Mouse (Mus musculus): ENCODE measurements around the gene Gbp2b. TPM values are rescaled to one million over a fixed set of nuclear protein-coding genes. Genes with fewer than 3 reads are reported as not detected.
"Not testable (repeated sequence)": the region's sequence is repeated elsewhere in the genome, so short reads cannot be mapped to it uniquely, and the experiment has no call there.

The Gbp2b gene
- total RNA-seq, 2 experiments from 2014 or later: not detected

- 0 out of 2 replicates have a peak, but pooled peaks have one; percentile 39 for ATAC-seq (replicated peaks; ENCODE audit: low FRiP score, low TSS enrichment, poor library complexity, severe bottlenecking)
These were observed 25.0 kb downstream of the Gbp2b start for GRCm38 (mm10) chr3:142619606-142620005.

- peak; percentile 50 for ATAC-seq (replicated peaks; ENCODE audit: low FRiP score, low TSS enrichment, poor library complexity, severe bottlenecking)
These were observed 25.7 kb downstream of the Gbp2b start, which contains the start of gene Gbp2 for GRCm38 (mm10) chr3:142620111-142620955. Gbp2 (plus strand) TSS chr3:142620602.

GRCm38 (mm10) chr3:142620956-142621562, 26.4 kb downstream of the Gbp2b start:
- ATAC-seq (replicated peaks; ENCODE audit: low FRiP score, low TSS enrichment, poor library complexity, severe bottlenecking): peak; percentile 83

- no peak for ATAC-seq (replicated peaks; ENCODE audit: low FRiP score, low TSS enrichment, poor library complexity, severe bottlenecking)
These were observed 35.7 kb downstream of the Gbp2b start for GRCm38 (mm10) chr3:142630385-142630784.

GRCm38 (mm10) chr3:142640201-142640600, 45.6 kb downstream of the Gbp2b start:
- peak; percentile 88 for ATAC-seq (replicated peaks; ENCODE audit: low FRiP score, low TSS enrichment, poor library complexity, severe bottlenecking)

GRCm38 (mm10) chr3:142645949-142646348, 51.3 kb downstream of the Gbp2b start:
- peak; percentile 81; the same call in 1 of the 2 replicates for ATAC-seq (replicated peaks; ENCODE audit: low FRiP score, low TSS enrichment, poor library complexity, severe bottlenecking)

GRCm38 (mm10) chr3:142647836-142648235, 53.2 kb downstream of the Gbp2b start:
- not testable (repeated sequence) for ATAC-seq (replicated peaks; ENCODE audit: low FRiP score, low TSS enrichment, poor library complexity, severe bottlenecking)

GRCm38 (mm10) chr3:142650205-142650604, 55.6 kb downstream of the Gbp2b start:
- ATAC-seq (replicated peaks; ENCODE audit: low FRiP score, low TSS enrichment, poor library complexity, severe bottlenecking): no peak

GRCm38 (mm10) chr3:142664723-142665122, 70.1 kb downstream of the Gbp2b start:
- no peak for ATAC-seq (replicated peaks; ENCODE audit: low FRiP score, low TSS enrichment, poor library complexity, severe bottlenecking)

Other genes with a start within 250 kb of the Gbp2b start
- 20.0 and 24.0 TPM in 2 replicates for gene Pdlim5, start 199.2 kb upstream of the Gbp2b start, total RNA-seq (2014; fragmentation: Nextera tagmentation)
- 13.2 and 17.9 TPM in 2 replicates for gene Pdlim5, start 199.2 kb upstream of the Gbp2b start, total RNA-seq (2017)
- 5.1 TPM in 1 of 2 replicates, not detected in the other for gene Gbp5, start 100.9 kb upstream of the Gbp2b start, total RNA-seq (2014; fragmentation: Nextera tagmentation)
- 1.4 and 3.3 TPM in 2 replicates for gene Gbp5, start 100.9 kb upstream of the Gbp2b start, total RNA-seq (2017)
- gene Gbp7, start 64.5 kb upstream of the Gbp2b start, total RNA-seq (2014; fragmentation: Nextera tagmentation): 16.7 and 20.7 TPM in 2 replicates
- 30.8 and 39.6 TPM in 2 replicates for gene Gbp7, start 64.5 kb upstream of the Gbp2b start, total RNA-seq (2017)
- 1.5 and 4.9 TPM in 2 replicates for gene Gbp3, start 34.8 kb upstream of the Gbp2b start, total RNA-seq (2014; fragmentation: Nextera tagmentation)
- gene Gbp3, start 34.8 kb upstream of the Gbp2b start, total RNA-seq (2017): 4.4 and 9.1 TPM in 2 replicates
- 2.4 and 2.6 TPM in 2 replicates for gene Gbp2, start 25.8 kb downstream of the Gbp2b start, total RNA-seq (2014; fragmentation: Nextera tagmentation)
- 9.7 and 11.4 TPM in 2 replicates for gene Gbp2, start 25.8 kb downstream of the Gbp2b start, total RNA-seq (2017)
- 6.1 and 13.5 TPM in 2 replicates for gene Kyat3, start 106.2 kb downstream of the Gbp2b start, total RNA-seq (2014; fragmentation: Nextera tagmentation)
- 11.6 and 15.1 TPM in 2 replicates for gene Kyat3, start 106.2 kb downstream of the Gbp2b start, total RNA-seq (2017)
- gene Gtf2b, start 170.2 kb downstream of the Gbp2b start, total RNA-seq (2014; fragmentation: Nextera tagmentation): 48.9 and 53.6 TPM in 2 replicates
- gene Gtf2b, start 170.2 kb downstream of the Gbp2b start, total RNA-seq (2017): 130 and 150 TPM in 2 replicates